Mouse (Mus musculus): Measurements from ENCODE around the gene Opn3.

The Opn3 gene

GRCm38 (mm10) chr1:175659900-175660299, 32.7 kb downstream of the Opn3 start:
- DNase-seq (ENCODE audit: low read depth, low spot score) = no peak

GRCm38 (mm10) chr1:175648615-175649014, 44.0 kb downstream of the Opn3 start:
- DNase-seq (ENCODE audit: low read depth, low spot score) = no peak

- no peak for DNase-seq (ENCODE audit: low read depth, low spot score)
These were observed 45.6 kb downstream of the Opn3 start for GRCm38 (mm10) chr1:175646952-175647351.

GRCm38 (mm10) chr1:175643496-175644265, 48.9 kb downstream of the Opn3 start:
- DNase-seq (ENCODE audit: low read depth, low spot score) = no peak

- DNase-seq (ENCODE audit: low read depth, low spot score) = no peak
These were observed 52.0 kb downstream of the Opn3 start for GRCm38 (mm10) chr1:175640435-175641150.

GRCm38 (mm10) chr1:175639072-175639471, 53.5 kb downstream of the Opn3 start:
- no peak for DNase-seq (ENCODE audit: low read depth, low spot score)

- no peak for DNase-seq (ENCODE audit: low read depth, low spot score)
These were observed 54.9 kb downstream of the Opn3 start for GRCm38 (mm10) chr1:175637677-175638076.

- no peak for DNase-seq (ENCODE audit: low read depth, low spot score)
These were observed 60.1 kb downstream of the Opn3 start for GRCm38 (mm10) chr1:175632470-175632869.

GRCm38 (mm10) chr1:175631721-175632221, 60.8 kb downstream of the Opn3 start:
- DNase-seq (ENCODE audit: low read depth, low spot score) = peak; percentile 27

- DNase-seq (ENCODE audit: low read depth, low spot score) = no peak
These were observed 61.5 kb downstream of the Opn3 start for GRCm38 (mm10) chr1:175631080-175631479.

- DNase-seq (ENCODE audit: low read depth, low spot score) = no peak
These were observed 62.2 kb downstream of the Opn3 start for GRCm38 (mm10) chr1:175630345-175630744.

GRCm38 (mm10) chr1:175629248-175629647, 63.3 kb downstream of the Opn3 start:
- DNase-seq (ENCODE audit: low read depth, low spot score) = no peak

GRCm38 (mm10) chr1:175625990-175626692, 66.4 kb downstream of the Opn3 start:
- peak; percentile 82 for DNase-seq (ENCODE audit: low read depth, low spot score)

- DNase-seq (ENCODE audit: low read depth, low spot score) = peak; percentile 98
These were observed 67.2 kb downstream of the Opn3 start, which contains the start of gene Fh1 for GRCm38 (mm10) chr1:175625257-175625879. Gene Fh1, minus strand, starts transcription at chr1:175625635.

GRCm38 (mm10) chr1:175623656-175624055, 68.9 kb downstream of the Opn3 start:
- no peak for DNase-seq (ENCODE audit: low read depth, low spot score)

GRCm38 (mm10) chr1:175619814-175620431, 72.7 kb downstream of the Opn3 start, which contains the start of gene Kmo:
Gene Kmo, plus strand, starts transcription at chr1:175620381.
- no peak for DNase-seq (ENCODE audit: low read depth, low spot score)

GRCm38 (mm10) chr1:175614992-175615391, 77.6 kb downstream of the Opn3 start:
- DNase-seq (ENCODE audit: low read depth, low spot score) = no peak
